Mouse (Mus musculus) lung, postnatal 4 days (tissue): Measurements from ENCODE around the gene Cdk2ap2.
"Not testable (repeated sequence)": the region's sequence is repeated elsewhere in the genome, so short reads cannot be mapped to it uniquely, and the experiment has no call there.

ENCODE experiments used
- DNase-seq, 2 experiments: peaks; one replicate each; pipeline ENCODE4 v3.0.0; 2021

The Cdk2ap2 gene

GRCm38 (mm10) chr19:4068242-4068641 is 28.7 kb upstream of the Cdk2ap2 start:
- DNase-seq: not testable (repeated sequence)

GRCm38 (mm10) chr19:4068717-4069410 is 28.1 kb upstream of the Cdk2ap2 start:
- peak in 1 of 2 experiments; percentile 8 for DNase-seq

- peak in 1 of 2 experiments; percentile 7 for DNase-seq
These were observed 26.7 kb upstream of the Cdk2ap2 start for GRCm38 (mm10) chr19:4070311-4070710.

GRCm38 (mm10) chr19:4070756-4071155 is 26.2 kb upstream of the Cdk2ap2 start:
- no peak for DNase-seq

GRCm38 (mm10) chr19:4071406-4071805 is 25.6 kb upstream of the Cdk2ap2 start:
- no peak for DNase-seq

GRCm38 (mm10) chr19:4072706-4073424 is 24.1 kb upstream of the Cdk2ap2 start:
- peak in 1 of 2 experiments; percentile 7 for DNase-seq

- no peak for DNase-seq
These were observed 21.5 kb upstream of the Cdk2ap2 start for GRCm38 (mm10) chr19:4075531-4075930.

GRCm38 (mm10) chr19:4079594-4079993 is 17.4 kb upstream of the Cdk2ap2 start:
- no peak for DNase-seq

GRCm38 (mm10) chr19:4080511-4081009 is 16.4 kb upstream of the Cdk2ap2 start:
- peak in 1 of 2 experiments; percentile 25 for DNase-seq

GRCm38 (mm10) chr19:4081394-4081793 is 15.6 kb upstream of the Cdk2ap2 start, which contains the start of gene Cabp2:
TSS of gene Cabp2 (plus strand) at chr19:4081578.
- DNase-seq: no peak

- DNase-seq: no peak
These were observed 14.6 kb upstream of the Cdk2ap2 start for GRCm38 (mm10) chr19:4082219-4082965.

- no peak for DNase-seq
These were observed 13.7 kb upstream of the Cdk2ap2 start for GRCm38 (mm10) chr19:4083316-4083715.

GRCm38 (mm10) chr19:4083826-4084225 is 13.2 kb upstream of the Cdk2ap2 start:
- DNase-seq: no peak

- peak in 1 of 2 experiments; percentile 35 for DNase-seq
These were observed 12.0 kb upstream of the Cdk2ap2 start for GRCm38 (mm10) chr19:4084984-4085383.

- DNase-seq: no peak
These were observed 10.8 kb upstream of the Cdk2ap2 start for GRCm38 (mm10) chr19:4086156-4086555.

GRCm38 (mm10) chr19:4087090-4087489 is 9.9 kb upstream of the Cdk2ap2 start:
- DNase-seq: no peak

GRCm38 (mm10) chr19:4088146-4088545 is 8.8 kb upstream of the Cdk2ap2 start:
- no peak for DNase-seq

- DNase-seq: no peak
These were observed 7.9 kb upstream of the Cdk2ap2 start for GRCm38 (mm10) chr19:4089128-4089527.

- no peak for DNase-seq
These were observed 6.5 kb upstream of the Cdk2ap2 start for GRCm38 (mm10) chr19:4090446-4090845.

GRCm38 (mm10) chr19:4091383-4091782 is 5.6 kb upstream of the Cdk2ap2 start:
- DNase-seq: no peak

- DNase-seq: no peak
These were observed 4.2 kb upstream of the Cdk2ap2 start for GRCm38 (mm10) chr19:4092750-4093149.

- DNase-seq: no peak
These were observed 3.2 kb upstream of the Cdk2ap2 start for GRCm38 (mm10) chr19:4093772-4094171.

- no peak for DNase-seq
These were observed 2.6 kb upstream of the Cdk2ap2 start for GRCm38 (mm10) chr19:4094348-4094747.
